Mouse (Mus musculus): ENCODE measurements around the gene Mphosph9. TPM values are rescaled to one million over a fixed set of nuclear protein-coding genes. Genes with fewer than 3 reads are reported as not detected.

The Mphosph9 gene
- polyA plus RNA-seq, 1 experiment from 2014 or later = 10.8 TPM

GRCm38 (mm10) chr5:124204127-124204794 lies 123.5 kb downstream of the Mphosph9 start:
- peaks cover 23% of the 10 kb centered on the region for H3K4me1 ChIP-seq (replicated peaks)
- no peaks in the 10 kb centered on the region for H3K27me3 ChIP-seq
- no peak for ATAC-seq (ENCODE audit: low FRiP score, low read depth)
- WGBS = 87% methylated on average over 9 of the region's 9 CpGs
- no peaks in the 10 kb centered on the region for H3K36me3 ChIP-seq
- no peak overlapping the region for H3K4me3 ChIP-seq
- H3K9ac ChIP-seq = no peak overlapping the region
- H3K9me3 ChIP-seq = no peaks in the 10 kb centered on the region
- H3K4me2 ChIP-seq = no peak overlapping the region
- no peak overlapping the region for H3K27ac ChIP-seq (replicated peaks)

- Histone ChIP-seq H3K4me3 (no peak overlapping the region), H3K4me1 (replicated peaks) (peaks cover 23% of the 10 kb centered on the region), H3K27me3 (no peaks in the 10 kb centered on the region), H3K9me3 (no peaks in the 10 kb centered on the region), H3K27ac (replicated peaks) (no peak overlapping the region), H3K4me2 (no peak overlapping the region), H3K9ac (no peak overlapping the region), H3K36me3 (no peaks in the 10 kb centered on the region)
- no peak for ATAC-seq (ENCODE audit: low FRiP score, low read depth)
- WGBS = 91% methylated on average over 4 of the region's 4 CpGs
Measured at GRCm38 (mm10) chr5:124203251-124203650, 124.5 kb downstream of the Mphosph9 start.

GRCm38 (mm10) chr5:124202071-124202470 lies 125.7 kb downstream of the Mphosph9 start:
- no peak overlapping the region for H3K4me2 ChIP-seq
- no peaks in the 10 kb centered on the region for H3K27me3 ChIP-seq
- 74% methylated on average over 4 of the region's 4 CpGs for WGBS
- H3K27ac ChIP-seq (replicated peaks) = no peak overlapping the region
- H3K4me3 ChIP-seq = no peak overlapping the region
- no peaks in the 10 kb centered on the region for H3K36me3 ChIP-seq
- no peaks in the 10 kb centered on the region for H3K9me3 ChIP-seq
- no peak overlapping the region for H3K9ac ChIP-seq
- peaks cover 20% of the 10 kb centered on the region for H3K4me1 ChIP-seq (replicated peaks)
- no peak for ATAC-seq (ENCODE audit: low FRiP score, low read depth)

- WGBS = 98% methylated on average over 2 of the region's 2 CpGs
- no peak for ATAC-seq (ENCODE audit: low FRiP score, low read depth)
- Histone ChIP-seq H3K9me3 (no peaks in the 10 kb centered on the region), H3K4me3 (no peak overlapping the region), H3K9ac (no peak overlapping the region), H3K27ac (replicated peaks) (no peak overlapping the region), H3K4me1 (replicated peaks) (peaks cover 15% of the 10 kb centered on the region), H3K4me2 (no peak overlapping the region), H3K27me3 (no peaks in the 10 kb centered on the region), H3K36me3 (no peaks in the 10 kb centered on the region)
Measured at GRCm38 (mm10) chr5:124201564-124201963, 126.2 kb downstream of the Mphosph9 start.

Other genes with a start within 250 kb of the Mphosph9 start
- gene Abcb9, start 232.2 kb downstream of the Mphosph9 start, polyA plus RNA-seq (2015; fragmentation: Nextera tagmentation; extraction: Ambion mirVana) = 21.5 and 23.5 TPM in 2 replicates
- gene Ogfod2, start 215.7 kb downstream of the Mphosph9 start, polyA plus RNA-seq (2015; fragmentation: Nextera tagmentation; extraction: Ambion mirVana) = 36.9 and 37.5 TPM in 2 replicates
- gene Arl6ip4, start 211.9 kb downstream of the Mphosph9 start, polyA plus RNA-seq (2015; fragmentation: Nextera tagmentation; extraction: Ambion mirVana) = 78.4 and 81.6 TPM in 2 replicates
- 10.8 and 11.5 TPM in 2 replicates for gene Pitpnm2, start 78.2 kb downstream of the Mphosph9 start, polyA plus RNA-seq (2015; fragmentation: Nextera tagmentation; extraction: Ambion mirVana)
- 15.4 and 16.2 TPM in 2 replicates for gene 2810006K23Rik, start 117 bp upstream of the Mphosph9 start, polyA plus RNA-seq (2015; fragmentation: Nextera tagmentation; extraction: Ambion mirVana)
- gene Cdk2ap1, start 35.1 kb upstream of the Mphosph9 start, polyA plus RNA-seq (2015; fragmentation: Nextera tagmentation; extraction: Ambion mirVana) = 144 and 145 TPM in 2 replicates
- 84.9 and 93.0 TPM in 2 replicates for gene Sbno1, start 98.0 kb upstream of the Mphosph9 start, polyA plus RNA-seq (2015; fragmentation: Nextera tagmentation; extraction: Ambion mirVana)
- gene Kmt5a, start 112.0 kb upstream of the Mphosph9 start, polyA plus RNA-seq (2015; fragmentation: Nextera tagmentation; extraction: Ambion mirVana) = 42.0 and 49.3 TPM in 2 replicates
- 28.8 and 29.1 TPM in 2 replicates for gene Rilpl2, start 150.4 kb upstream of the Mphosph9 start, polyA plus RNA-seq (2015; fragmentation: Nextera tagmentation; extraction: Ambion mirVana)
- 20.3 and 22.1 TPM in 2 replicates for gene Snrnp35, start 155.2 kb upstream of the Mphosph9 start, polyA plus RNA-seq (2015; fragmentation: Nextera tagmentation; extraction: Ambion mirVana)
- gene Rilpl1, start 203.4 kb upstream of the Mphosph9 start, polyA plus RNA-seq (2015; fragmentation: Nextera tagmentation; extraction: Ambion mirVana) = 14.7 and 15.6 TPM in 2 replicates
- 335 and 341 TPM in 2 replicates for gene Tmed2, start 212.7 kb upstream of the Mphosph9 start, polyA plus RNA-seq (2015; fragmentation: Nextera tagmentation; extraction: Ambion mirVana)
- gene Ddx55, start 224.9 kb upstream of the Mphosph9 start, polyA plus RNA-seq (2015; fragmentation: Nextera tagmentation; extraction: Ambion mirVana) = 24.8 and 25.1 TPM in 2 replicates